Mouse (Mus musculus) E14TG2a.4 (cell line): Measurements from ENCODE around the gene Arhgef7.

Experiments
- H3K27me3 ChIP-seq: 2 replicates; pipeline ENCODE4 v1.6.1; 2014; ENCODE audit warnings: low read length, control low read depth; ENCODE audit not compliant: insufficient read depth
- H3K36me3 ChIP-seq: 2 replicates; pipeline ENCODE4 v1.6.1; 2014; ENCODE audit warnings: low read length, control low read depth; ENCODE audit not compliant: insufficient read depth
- H3K4me1 ChIP-seq: replicated peaks from 2 replicates; pipeline ENCODE4 v1.6.1; 2014; ENCODE audit warnings: low read depth, low read length, control low read depth
- H3K4me3 ChIP-seq: replicated peaks from 2 replicates; pipeline ENCODE4 v1.5.1; 2014; ENCODE audit warnings: mild to moderate bottlenecking, low read length
- H3K9me3 ChIP-seq: 2 replicates; pipeline ENCODE4 v1.6.1; 2014; ENCODE audit warnings: low read length, control low read depth
- CTCF ChIP-seq: conservative IDR thresholded peaks from 2 replicates; pipeline ENCODE4 v1.5.1; 2014; ENCODE audit warnings: low read length
- NANOG ChIP-seq: IDR thresholded peaks from 2 replicates; pipeline ENCODE4 v1.6.1; 2014; ENCODE audit warnings: borderline replicate concordance, low read length, mixed read lengths
- POU5F1 ChIP-seq: IDR thresholded peaks from 2 replicates; pipeline ENCODE4 v1.6.1; 2014; ENCODE audit warnings: low read length, borderline replicate concordance

Arhgef7 gene

DNA sequence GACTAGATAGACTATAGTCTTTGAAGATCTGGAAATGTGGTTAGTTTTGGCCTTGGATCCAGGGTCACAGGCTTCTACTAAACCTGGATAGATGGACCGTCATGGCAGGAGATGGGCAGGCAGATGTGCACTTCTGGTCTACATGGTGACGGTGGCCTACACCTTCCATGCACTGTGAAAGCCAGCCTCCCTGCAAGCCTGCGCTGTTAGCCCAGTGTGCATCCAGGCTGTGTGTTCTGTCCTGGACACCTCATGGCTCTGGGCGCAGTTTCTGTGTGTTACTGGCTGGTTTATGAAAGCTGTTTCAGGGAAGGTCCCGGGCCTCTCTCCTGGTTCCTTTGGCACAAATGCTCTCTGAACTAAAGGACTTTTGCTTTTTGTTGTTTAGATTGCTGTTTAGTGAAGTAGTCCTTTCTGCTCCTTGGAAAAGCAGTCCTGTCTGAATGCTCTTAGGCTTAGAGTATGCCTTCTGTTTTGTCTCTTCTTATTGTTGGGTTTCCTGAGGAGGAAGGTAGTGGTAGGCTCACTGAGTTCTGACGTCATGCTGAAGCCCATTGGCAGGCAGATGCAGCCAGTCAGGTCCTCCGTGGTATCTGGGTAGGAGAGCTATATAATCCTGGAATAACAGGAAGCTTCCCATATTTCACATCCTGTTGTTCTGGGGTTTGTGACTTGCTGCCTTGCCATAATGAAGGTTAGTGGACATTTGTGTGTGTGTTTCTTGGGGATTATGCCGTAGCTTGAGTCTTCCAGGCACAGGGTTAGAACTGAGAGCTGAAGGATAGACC lies 51.3 kb downstream of the Arhgef7 start:
- TF ChIP-seq POU5F1: no peak
- TF ChIP-seq NANOG: no peak
- TF ChIP-seq CTCF: no peak
- no peaks in the 10 kb centered on the region for H3K27me3 ChIP-seq

DNA sequence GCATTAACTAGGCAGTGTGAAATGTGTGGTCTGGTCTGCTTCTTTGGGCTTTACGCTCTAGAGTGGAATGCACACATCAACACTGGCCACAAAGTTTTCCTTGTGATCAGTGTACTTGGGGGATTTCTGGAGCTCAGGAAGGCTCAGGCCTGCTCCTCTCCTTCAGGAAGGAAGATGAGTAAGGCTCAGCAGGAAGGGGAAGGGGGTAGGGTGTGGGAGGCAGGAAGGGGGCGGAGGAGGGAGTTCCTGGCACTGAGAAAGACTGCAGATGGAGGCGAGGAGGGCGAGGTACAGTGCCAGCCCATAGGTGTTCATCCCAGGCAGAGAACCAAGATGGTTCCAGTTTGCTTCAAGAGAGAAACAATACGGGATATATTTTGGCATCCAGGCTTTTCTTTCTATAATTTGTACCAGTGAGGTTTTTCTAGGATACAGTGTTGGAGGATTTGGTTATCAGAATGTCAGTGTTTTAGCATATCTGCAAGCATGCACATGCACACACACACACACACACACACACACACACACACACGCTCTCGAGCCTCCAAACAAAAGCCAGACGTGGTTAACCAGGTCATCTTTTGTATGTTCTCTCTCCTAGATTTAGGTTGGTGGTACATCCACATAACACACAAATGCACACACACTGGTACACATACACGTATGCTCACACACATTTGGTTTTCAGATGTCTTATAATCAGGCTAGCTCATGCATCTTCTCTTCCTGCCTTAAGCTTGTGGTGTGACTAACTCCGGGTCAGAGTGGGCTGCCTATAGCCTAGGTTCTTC lies 52.5 kb downstream of the Arhgef7 start:
- Histone ChIP-seq H3K4me1 (peaks cover 50% of the 10 kb centered on the region), H3K27me3 (no peaks in the 10 kb centered on the region), H3K36me3 (peaks cover 51% of the 10 kb centered on the region), H3K4me3 (no peak overlapping the region), H3K9me3 (no peaks in the 10 kb centered on the region)
- no peak for TF ChIP-seq NANOG
- TF ChIP-seq CTCF: no peak
- TF ChIP-seq POU5F1: no peak

More for the DNA sequence above, 51.3 kb downstream of the Arhgef7 start:
- Histone ChIP-seq H3K4me3 (no peak overlapping the region), H3K9me3 (no peaks in the 10 kb centered on the region), H3K36me3 (peaks cover 50% of the 10 kb centered on the region), H3K4me1 (peaks cover 62% of the 10 kb centered on the region)

DNA sequence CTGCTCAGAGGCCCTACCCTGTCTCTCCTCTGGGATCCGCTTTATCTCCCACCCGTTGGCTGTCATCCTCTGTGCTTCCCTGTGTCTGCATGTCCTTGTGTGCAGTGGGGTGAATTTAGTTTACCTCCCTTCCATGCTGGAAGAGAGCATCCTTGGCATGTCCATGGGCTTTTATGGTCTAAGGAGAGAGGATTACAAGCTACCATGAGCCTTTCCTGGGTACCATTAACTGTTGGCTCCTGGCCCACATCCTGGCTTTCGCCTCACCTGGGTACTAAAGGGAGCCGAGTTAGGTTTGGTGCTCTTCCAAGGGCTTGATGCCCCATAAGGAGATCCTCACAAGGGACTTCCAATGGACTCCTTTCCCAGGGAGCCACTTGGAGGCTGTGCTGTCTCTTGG lies 53.1 kb downstream of the Arhgef7 start:
- no peak overlapping the region for H3K4me3 ChIP-seq
- no peak for TF ChIP-seq POU5F1
- TF ChIP-seq CTCF: no peak
- TF ChIP-seq NANOG: no peak
- no peaks in the 10 kb centered on the region for H3K27me3 ChIP-seq
- peaks cover 44% of the 10 kb centered on the region for H3K4me1 ChIP-seq
- H3K36me3 ChIP-seq: peaks cover 57% of the 10 kb centered on the region
- H3K9me3 ChIP-seq: no peaks in the 10 kb centered on the region

DNA sequence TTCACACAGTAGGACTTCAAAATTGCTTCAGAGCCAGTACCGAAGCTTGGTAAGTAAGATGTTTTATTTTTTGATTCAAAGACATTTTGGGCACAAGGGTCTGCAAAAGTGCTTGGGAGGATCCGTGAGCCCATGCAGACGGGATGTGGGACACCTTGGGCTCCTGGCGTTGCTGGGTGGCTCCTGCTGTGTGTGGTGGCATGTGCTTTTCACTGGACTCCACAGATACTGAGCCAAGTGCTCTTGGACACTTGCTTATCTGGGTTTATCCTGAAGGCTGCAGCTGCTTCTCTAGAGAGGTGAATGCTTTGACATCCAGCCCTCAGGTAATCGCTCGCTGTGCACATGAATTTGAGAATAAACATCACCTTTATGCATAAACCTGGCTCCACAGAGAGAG lies 55.1 kb downstream of the Arhgef7 start:
- H3K36me3 ChIP-seq: peaks cover 65% of the 10 kb centered on the region
- H3K27me3 ChIP-seq: no peaks in the 10 kb centered on the region
- H3K9me3 ChIP-seq: no peaks in the 10 kb centered on the region
- H3K4me3 ChIP-seq: no peak overlapping the region
- TF ChIP-seq CTCF: no peak
- TF ChIP-seq POU5F1: no peak
- TF ChIP-seq NANOG: no peak
- peaks cover 28% of the 10 kb centered on the region for H3K4me1 ChIP-seq

DNA sequence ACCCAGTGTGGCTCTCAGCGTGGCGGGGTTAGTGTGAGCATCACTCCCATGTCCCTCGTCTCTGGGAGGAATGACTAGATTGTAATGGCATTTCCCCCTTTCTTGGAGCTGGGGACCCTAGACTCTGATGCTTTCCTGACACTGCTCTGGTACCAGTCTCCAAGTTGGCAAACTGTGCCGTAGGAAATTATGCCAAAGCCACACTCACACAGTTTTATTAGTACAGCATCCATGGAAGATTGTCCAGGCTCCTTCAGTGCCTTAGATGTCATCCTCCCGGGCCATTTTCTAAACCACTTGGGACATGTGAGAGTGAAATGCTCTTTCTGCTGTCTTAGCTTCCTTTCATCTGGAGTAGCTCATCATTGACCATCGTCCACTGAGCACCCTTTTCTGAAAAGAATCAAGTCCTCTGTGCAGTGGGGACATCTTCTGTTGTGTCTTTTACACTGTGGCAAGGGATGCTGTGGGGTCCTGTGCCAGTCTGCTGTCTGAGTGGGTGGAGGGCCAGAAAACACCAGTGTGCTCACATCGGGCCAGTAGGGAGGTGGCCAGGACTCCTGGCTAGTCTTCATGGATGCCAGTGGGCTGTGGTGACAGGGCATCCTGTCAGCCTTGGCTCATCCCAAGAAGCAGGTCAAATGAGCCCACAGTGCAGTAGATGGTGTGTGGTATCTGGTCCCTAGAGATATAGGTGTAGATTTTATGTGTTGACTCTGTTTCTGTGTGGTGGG lies 56.5 kb downstream of the Arhgef7 start:
- H3K9me3 ChIP-seq: no peaks in the 10 kb centered on the region
- H3K4me3 ChIP-seq: no peak overlapping the region
- peaks cover 63% of the 10 kb centered on the region for H3K36me3 ChIP-seq
- no peaks in the 10 kb centered on the region for H3K27me3 ChIP-seq
- TF ChIP-seq NANOG (no peak), CTCF (no peak), POU5F1 (no peak)
- peaks cover 15% of the 10 kb centered on the region for H3K4me1 ChIP-seq

DNA sequence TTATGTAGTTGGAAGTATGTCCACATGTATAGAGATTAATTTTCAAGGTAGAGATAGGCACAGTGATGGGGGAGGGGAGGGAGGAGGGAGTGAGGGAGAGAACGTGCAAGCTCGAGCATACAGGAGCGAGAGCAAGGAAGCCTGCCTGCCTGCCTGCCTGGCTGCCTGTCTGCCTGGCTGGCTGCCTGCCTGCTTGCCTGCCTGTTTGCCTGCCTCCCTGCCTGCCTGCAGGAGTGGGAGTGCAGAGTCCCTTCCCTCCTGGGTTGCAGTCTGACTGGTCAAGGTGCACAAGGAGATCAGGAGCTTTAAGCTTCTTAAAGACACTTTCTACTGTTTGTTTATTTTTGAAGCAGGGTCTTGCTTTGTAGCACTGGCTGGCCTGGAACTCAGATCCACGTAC lies 57.6 kb downstream of the Arhgef7 start:
- H3K27me3 ChIP-seq: no peaks in the 10 kb centered on the region
- no peak overlapping the region for H3K4me3 ChIP-seq
- peaks cover 69% of the 10 kb centered on the region for H3K36me3 ChIP-seq
- no peak for TF ChIP-seq CTCF
- no peak for TF ChIP-seq POU5F1
- no peak for TF ChIP-seq NANOG
- peaks cover 4% of the 10 kb centered on the region for H3K4me1 ChIP-seq
- no peaks in the 10 kb centered on the region for H3K9me3 ChIP-seq

DNA sequence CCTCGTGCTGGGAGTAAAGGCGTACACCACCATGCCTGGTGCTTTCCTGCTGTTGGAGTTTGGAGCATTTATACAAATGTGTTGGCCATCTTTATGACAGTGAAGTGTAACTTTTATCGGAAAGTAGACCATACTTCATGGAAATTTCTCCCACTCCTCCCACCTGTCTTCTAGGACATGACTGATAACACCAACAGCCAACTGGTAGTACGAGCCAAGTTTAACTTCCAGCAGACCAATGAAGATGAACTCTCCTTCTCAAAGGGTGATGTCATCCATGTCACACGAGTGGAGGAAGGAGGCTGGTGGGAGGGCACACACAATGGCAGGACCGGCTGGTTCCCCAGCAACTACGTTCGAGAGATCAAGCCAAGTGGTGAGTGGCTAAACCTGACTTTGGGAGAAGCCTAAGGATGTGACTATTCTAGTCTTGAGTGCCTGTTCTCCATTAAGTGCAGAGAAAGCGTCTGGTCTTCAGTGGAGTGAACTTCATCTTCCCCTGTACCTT lies 58.1 kb downstream of the Arhgef7 start:
- Histone ChIP-seq H3K27me3 (no peaks in the 10 kb centered on the region), H3K9me3 (no peaks in the 10 kb centered on the region), H3K4me3 (no peak overlapping the region), H3K36me3 (peaks cover 71% of the 10 kb centered on the region), H3K4me1 (peaks cover 4% of the 10 kb centered on the region)
- no peak for TF ChIP-seq CTCF
- TF ChIP-seq POU5F1: no peak

DNA sequence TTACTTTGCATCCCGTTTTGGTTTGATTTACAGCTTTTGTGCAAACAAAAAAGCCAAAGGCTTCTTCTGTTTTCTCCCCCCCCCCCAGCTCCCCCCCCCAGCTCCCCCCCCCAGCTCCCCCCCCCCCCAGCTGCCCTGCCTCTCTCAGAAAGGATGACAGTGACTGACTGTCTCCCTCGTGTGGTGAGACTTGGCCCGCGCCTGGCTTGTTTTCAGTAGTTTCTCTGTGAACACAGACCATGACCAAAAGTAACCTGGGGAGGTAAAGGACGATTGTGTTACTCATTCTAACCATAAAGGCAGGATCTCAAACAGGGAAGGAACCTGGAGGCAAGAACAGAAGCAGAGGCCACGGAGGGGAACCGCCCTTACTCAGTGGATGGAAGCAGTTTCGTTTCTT lies 60.7 kb downstream of the Arhgef7 start:
- Histone ChIP-seq H3K9me3 (no peaks in the 10 kb centered on the region), H3K36me3 (peaks cover 70% of the 10 kb centered on the region), H3K4me3 (no peak overlapping the region), H3K4me1 (no peaks in the 10 kb centered on the region), H3K27me3 (no peaks in the 10 kb centered on the region)
- no peak for TF ChIP-seq CTCF
- TF ChIP-seq NANOG: no peak
- no peak for TF ChIP-seq POU5F1
